Mouse (Mus musculus) brain, embryonic 14.5 days (tissue): ENCODE results near the gene Gabarapl1.

Source experiments
- CTCF ChIP-seq: fragments of 200-500 bp; IDR thresholded peaks from 2 replicates; pipeline ENCODE4 v1.5.1; 2012; ENCODE audit warnings: inconsistent platforms, mild to moderate bottlenecking, moderate library complexity, borderline replicate concordance; ENCODE audit not compliant: insufficient read depth, insufficient read length; ENCODE audit errors: extremely low read depth
- POLR2A ChIP-seq: fragments of 200-500 bp; IDR thresholded peaks from 2 replicates; pipeline ENCODE4 v1.6.1; 2012; ENCODE audit warnings: mild to moderate bottlenecking, inconsistent platforms, borderline replicate concordance; ENCODE audit not compliant: poor library complexity, insufficient read depth, insufficient read length, severe bottlenecking; ENCODE audit errors: extremely low read depth

DNA sequence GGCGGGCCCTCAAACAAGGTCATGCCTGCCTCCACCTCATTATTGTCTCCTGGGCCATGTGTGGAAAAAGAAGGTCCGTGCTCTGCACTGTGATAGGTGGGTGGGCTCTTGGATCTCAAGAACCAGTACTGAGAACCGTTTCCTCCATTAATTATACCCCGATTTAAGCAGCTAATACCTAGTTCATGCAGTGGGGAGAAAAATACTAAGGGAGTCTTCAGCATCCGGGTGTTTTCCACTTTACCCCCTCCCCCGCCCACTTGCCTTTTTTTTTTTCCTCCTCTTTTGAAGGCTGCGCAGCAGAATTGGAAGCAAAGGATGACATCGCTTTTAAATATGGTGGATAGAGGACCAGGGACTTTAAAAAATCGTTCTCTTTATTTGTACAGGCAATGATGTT lies 1.1 kb downstream of the Gabarapl1 start:
- TF ChIP-seq CTCF, result no peak
- TF ChIP-seq POLR2A, result no peak
